Mouse (Mus musculus): ENCODE measurements around the gene Wdr64. TPM values are rescaled to one million over a fixed set of nuclear protein-coding genes. Genes with fewer than 3 reads are reported as not detected.

Wdr64 gene
- polyA plus RNA-seq (2015; fragmentation: Nextera tagmentation; extraction: Ambion mirVana): not detected in 2 replicates

DNA sequence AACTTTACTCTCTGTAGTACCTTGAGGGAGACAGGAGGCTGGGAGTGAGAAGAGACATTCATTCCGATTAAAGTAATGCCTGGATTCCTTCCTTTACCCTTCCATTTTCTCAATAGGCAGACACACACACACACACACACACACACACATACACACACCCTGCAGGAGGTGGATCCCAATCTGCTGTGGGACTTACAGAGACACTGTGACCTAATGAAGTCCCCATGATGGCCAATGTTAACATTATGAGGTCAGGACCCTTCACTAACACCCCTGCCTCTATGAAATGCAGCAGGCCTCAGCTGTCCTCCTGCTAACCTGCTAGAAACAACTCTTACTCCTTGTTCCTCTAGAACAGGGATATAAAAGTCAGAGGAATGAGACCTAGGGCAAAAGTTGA is at the start of gene Wdr64:
Wdr64 (plus strand) TSS at position 301 of the 400 bp plus-strand sequence.
- TF ChIP-seq CTCF (IDR thresholded peaks at IDR 0.05; ENCODE audit: low read depth) (no peak), EP300 (optimal IDR thresholded peaks at IDR 0.05) (no peak)
- H3K36me3 ChIP-seq (ENCODE audit: control insufficient read depth, insufficient read depth, low read length): no peaks in the 10 kb centered on the region
- DNase-seq (ENCODE audit: low spot score): no peak
- no peak within 1 kb of the TSS for H3K4me3 ChIP-seq (ENCODE audit: low read depth, low read length)
- H3K27ac ChIP-seq (replicated peaks): no peak within 1 kb of the TSS
- 78% methylated on average over 1 of the region's 1 CpGs for WGBS
- H3K9ac ChIP-seq (ENCODE audit: low read length): no peak within 1 kb of the TSS
- no peak for ATAC-seq (ENCODE audit: low FRiP score, low TSS enrichment)
- no peaks in the 10 kb centered on the region for H3K4me1 ChIP-seq (replicated peaks; ENCODE audit: control insufficient read depth, insufficient read depth)
- no peaks in the 10 kb centered on the region for H3K9me3 ChIP-seq (ENCODE audit: control insufficient read depth, low read length)
- no peak within 1 kb of the TSS for H3K4me2 ChIP-seq (replicated peaks; ENCODE audit: low read depth)
- H3K27me3 ChIP-seq (ENCODE audit: control insufficient read depth, insufficient read depth, low read length): no peaks in the 10 kb centered on the region

- no peaks in the 10 kb centered on the region for H3K4me1 ChIP-seq (replicated peaks; ENCODE audit: control insufficient read depth, insufficient read depth)
- 89% methylated on average over 4 of the region's 4 CpGs for WGBS
- no peak for TF ChIP-seq EP300 (optimal IDR thresholded peaks at IDR 0.05)
- TF ChIP-seq CTCF (IDR thresholded peaks at IDR 0.05; ENCODE audit: low read depth): no peak
Measured at GRCm38 (mm10) chr1:175648615-175649014, 49.8 kb upstream of the Wdr64 start.

GRCm38 (mm10) chr1:175659900-175660299 is 38.5 kb upstream of the Wdr64 start:
- ATAC-seq (ENCODE audit: low FRiP score, low TSS enrichment) (no peak), DNase-seq (ENCODE audit: low spot score) (no peak)
- 86% methylated on average over 4 of the region's 4 CpGs for WGBS
- H3K27me3 ChIP-seq (ENCODE audit: control insufficient read depth, insufficient read depth, low read length): no peaks in the 10 kb centered on the region
- TF ChIP-seq EP300 (optimal IDR thresholded peaks at IDR 0.05): no peak
- no peaks in the 10 kb centered on the region for H3K36me3 ChIP-seq (ENCODE audit: control insufficient read depth, insufficient read depth, low read length)
- H3K4me2 ChIP-seq (replicated peaks; ENCODE audit: low read depth): no peak overlapping the region
- no peaks in the 10 kb centered on the region for H3K9me3 ChIP-seq (ENCODE audit: control insufficient read depth, low read length)
- H3K4me1 ChIP-seq (replicated peaks; ENCODE audit: control insufficient read depth, insufficient read depth): no peaks in the 10 kb centered on the region
- no peak overlapping the region for H3K9ac ChIP-seq (ENCODE audit: low read length)
- H3K27ac ChIP-seq (replicated peaks): no peak overlapping the region
- H3K4me3 ChIP-seq (ENCODE audit: low read depth, low read length): no peak overlapping the region

More at GRCm38 (mm10) chr1:175648615-175649014, 49.8 kb upstream of the Wdr64 start:
- no peak overlapping the region for H3K4me2 ChIP-seq (replicated peaks; ENCODE audit: low read depth)
- H3K9me3 ChIP-seq (ENCODE audit: control insufficient read depth, low read length): no peaks in the 10 kb centered on the region
- no peak overlapping the region for H3K27ac ChIP-seq (replicated peaks)
- no peak for DNase-seq (ENCODE audit: low spot score)
- ATAC-seq (ENCODE audit: low FRiP score, low TSS enrichment): no peak
- H3K4me3 ChIP-seq (ENCODE audit: low read depth, low read length): no peak overlapping the region
- no peaks in the 10 kb centered on the region for H3K27me3 ChIP-seq (ENCODE audit: control insufficient read depth, insufficient read depth, low read length)
- no peaks in the 10 kb centered on the region for H3K36me3 ChIP-seq (ENCODE audit: control insufficient read depth, insufficient read depth, low read length)
- H3K9ac ChIP-seq (ENCODE audit: low read length): no peak overlapping the region

DNA sequence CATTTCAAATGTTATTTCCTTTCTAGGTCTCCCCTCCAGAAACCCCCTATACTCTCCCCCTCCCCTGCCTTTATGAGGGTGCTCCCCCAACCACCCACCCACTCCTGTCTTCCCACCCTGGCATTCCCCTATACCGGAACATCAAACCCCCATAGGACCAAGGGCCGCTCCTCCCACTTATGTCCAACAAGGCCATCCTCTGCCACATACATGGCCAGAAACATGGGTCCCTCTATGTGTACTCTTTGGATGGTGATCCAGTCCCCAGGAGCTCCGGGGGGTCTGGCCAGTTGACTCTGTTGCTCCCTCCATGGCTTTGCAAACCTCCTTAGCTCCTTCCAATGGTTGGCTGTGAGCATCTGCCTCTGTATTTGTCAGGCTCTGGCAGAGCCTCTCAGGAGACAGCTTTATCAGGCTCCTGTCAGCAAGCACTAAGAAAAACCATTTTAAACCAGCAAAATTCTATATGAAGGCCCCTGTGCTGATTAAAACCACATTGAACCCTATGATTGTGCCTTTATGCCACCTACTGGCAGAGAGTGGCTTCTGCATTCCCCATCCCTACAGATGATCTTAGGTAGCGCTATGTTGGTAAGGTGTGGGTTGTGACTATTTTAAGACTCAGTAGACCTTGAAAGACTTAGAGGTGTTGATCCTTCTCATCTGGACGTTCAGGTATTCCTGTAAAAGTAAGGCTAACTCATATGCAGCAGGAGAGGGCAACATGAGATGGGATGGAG is 29.6 kb upstream of the Wdr64 start:
- no peak overlapping the region for H3K9ac ChIP-seq (ENCODE audit: low read length)
- no peaks in the 10 kb centered on the region for H3K9me3 ChIP-seq (ENCODE audit: control insufficient read depth, low read length)
- H3K4me1 ChIP-seq (replicated peaks; ENCODE audit: control insufficient read depth, insufficient read depth): no peaks in the 10 kb centered on the region
- no peak overlapping the region for H3K4me2 ChIP-seq (replicated peaks; ENCODE audit: low read depth)
- H3K27ac ChIP-seq (replicated peaks): no peak overlapping the region
- TF ChIP-seq EP300 (optimal IDR thresholded peaks at IDR 0.05) (no peak), CTCF (IDR thresholded peaks at IDR 0.05; ENCODE audit: low read depth) (peak; percentile 85)
- H3K27me3 ChIP-seq (ENCODE audit: control insufficient read depth, insufficient read depth, low read length): no peaks in the 10 kb centered on the region
- ATAC-seq (ENCODE audit: low FRiP score, low TSS enrichment): no peak
- H3K4me3 ChIP-seq (ENCODE audit: low read depth, low read length): no peak overlapping the region
- no peaks in the 10 kb centered on the region for H3K36me3 ChIP-seq (ENCODE audit: control insufficient read depth, insufficient read depth, low read length)
- 77% methylated on average over 5 of the region's 5 CpGs for WGBS
- DNase-seq (ENCODE audit: low spot score): peak; percentile 27

DNA sequence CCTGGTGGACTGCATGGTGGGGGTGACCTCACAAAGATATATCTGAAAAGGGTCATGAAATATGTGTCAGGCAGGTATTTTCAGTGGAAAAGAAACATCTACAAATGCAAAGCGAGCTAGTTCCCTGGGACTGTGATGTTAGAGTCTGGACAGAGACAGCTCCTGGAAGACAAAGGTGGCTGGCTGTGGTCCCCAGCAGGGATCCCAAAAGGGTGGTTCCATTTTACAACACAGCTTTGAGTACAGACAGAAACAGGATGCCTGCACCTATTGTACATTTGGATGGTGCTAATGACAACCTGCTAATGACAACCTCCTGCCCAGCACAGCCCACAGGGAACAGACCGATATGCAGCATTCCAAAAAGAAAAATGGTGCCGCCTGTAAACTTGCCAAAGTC is 28.9 kb upstream of the Wdr64 start:
- Histone ChIP-seq H3K27me3 (ENCODE audit: control insufficient read depth, insufficient read depth, low read length) (no peaks in the 10 kb centered on the region), H3K4me3 (ENCODE audit: low read depth, low read length) (no peak overlapping the region), H3K9ac (ENCODE audit: low read length) (no peak overlapping the region), H3K27ac (replicated peaks) (no peak overlapping the region), H3K4me2 (replicated peaks; ENCODE audit: low read depth) (no peak overlapping the region), H3K4me1 (replicated peaks; ENCODE audit: control insufficient read depth, insufficient read depth) (no peaks in the 10 kb centered on the region), H3K36me3 (ENCODE audit: control insufficient read depth, insufficient read depth, low read length) (no peaks in the 10 kb centered on the region), H3K9me3 (ENCODE audit: control insufficient read depth, low read length) (no peaks in the 10 kb centered on the region)
- WGBS: 76% methylated on average over 3 of the region's 3 CpGs
- ATAC-seq (ENCODE audit: low FRiP score, low TSS enrichment): no peak
- DNase-seq (ENCODE audit: low spot score): no peak
- TF ChIP-seq CTCF (IDR thresholded peaks at IDR 0.05; ENCODE audit: low read depth) (no peak), EP300 (optimal IDR thresholded peaks at IDR 0.05) (no peak)

- H3K27ac ChIP-seq (replicated peaks): no peak overlapping the region
- H3K9me3 ChIP-seq (ENCODE audit: control insufficient read depth, low read length): no peaks in the 10 kb centered on the region
- H3K36me3 ChIP-seq (ENCODE audit: control insufficient read depth, insufficient read depth, low read length): no peaks in the 10 kb centered on the region
- TF ChIP-seq CTCF (IDR thresholded peaks at IDR 0.05; ENCODE audit: low read depth): no peak
- no peak overlapping the region for H3K4me3 ChIP-seq (ENCODE audit: low read depth, low read length)
- DNase-seq (ENCODE audit: low spot score): no peak
- H3K27me3 ChIP-seq (ENCODE audit: control insufficient read depth, insufficient read depth, low read length): no peaks in the 10 kb centered on the region
- no peak overlapping the region for H3K4me2 ChIP-seq (replicated peaks; ENCODE audit: low read depth)
- H3K9ac ChIP-seq (ENCODE audit: low read length): no peak overlapping the region
- no peaks in the 10 kb centered on the region for H3K4me1 ChIP-seq (replicated peaks; ENCODE audit: control insufficient read depth, insufficient read depth)
- ATAC-seq (ENCODE audit: low FRiP score, low TSS enrichment): no peak
- WGBS: 70% methylated on average over 7 of the region's 7 CpGs
Measured at GRCm38 (mm10) chr1:175670042-175670441, 28.4 kb upstream of the Wdr64 start.

Measured in stomach, postnatal 0 days (tissue).